Mouse (Mus musculus) ES-Bruce4 (cell line): ENCODE results near the gene Nusap1. TPM values are rescaled to one million over a fixed set of nuclear protein-coding genes. Genes with fewer than 3 reads are reported as not detected.

ENCODE experiments used
- H3K27ac ChIP-seq: 2 replicates; pipeline ENCODE4 v1.5.1; 2012; ENCODE audit warnings: low read length, inconsistent platforms; ENCODE audit not compliant: insufficient read depth
- H3K27me3 ChIP-seq: 2 replicates; pipeline ENCODE4 v1.6.1; 2012; ENCODE audit warnings: mild to moderate bottlenecking, low read length, inconsistent platforms; ENCODE audit not compliant: control insufficient read depth, poor library complexity, insufficient read depth, severe bottlenecking
- H3K36me3 ChIP-seq: 2 replicates; pipeline ENCODE4 v1.6.1; 2012; ENCODE audit warnings: inconsistent platforms, mild to moderate bottlenecking, low read length, moderate library complexity; ENCODE audit not compliant: control insufficient read depth, poor library complexity, insufficient read depth, severe bottlenecking
- H3K4me1 ChIP-seq: one replicate; pipeline ENCODE4 v1.8.1; 2011; ENCODE audit warnings: low read length; ENCODE audit not compliant: control insufficient read depth, insufficient read depth
- H3K4me3 ChIP-seq: 2 replicates; pipeline ENCODE4 v1.5.1; 2011; ENCODE audit warnings: low read depth, mild to moderate bottlenecking, low read length
- H3K9ac ChIP-seq: 2 replicates; pipeline ENCODE4 v1.6.1; 2012; ENCODE audit warnings: low read depth, mild to moderate bottlenecking, inconsistent platforms; ENCODE audit not compliant: poor library complexity, severe bottlenecking
- H3K9me3 ChIP-seq: replicated peaks from 2 replicates; pipeline ENCODE4 v1.6.1; 2012; ENCODE audit warnings: mild to moderate bottlenecking, low read length, inconsistent platforms; ENCODE audit not compliant: control insufficient read depth, poor library complexity, insufficient read depth, severe bottlenecking
- CTCF ChIP-seq: IDR thresholded peaks from one replicate; pipeline ENCODE4 v1.8.1; 2011; ENCODE audit warnings: low read depth, low read length
- EP300 ChIP-seq: IDR thresholded peaks from 2 replicates; pipeline ENCODE4 v1.6.1; 2011; ENCODE audit warnings: low read depth, low read length; ENCODE audit not compliant: insufficient read depth
- POLR2A ChIP-seq: IDR thresholded peaks from one replicate; pipeline ENCODE4 v1.8.1; 2011; ENCODE audit warnings: low read length; ENCODE audit not compliant: insufficient read depth
- polyA plus RNA-seq: library from polyadenylated mRNA; stranded (reverse); fragments of >200 nt; gene quantifications from 2 replicates; pipeline ENCODE4 v1.2.4, GENCODE M21; 2011; ENCODE audit warnings: low read depth; ENCODE audit not compliant: missing spikeins, insufficient read depth, insufficient read length

The Nusap1 gene
- polyA plus RNA-seq, 1 experiment = 189 TPM

DNA sequence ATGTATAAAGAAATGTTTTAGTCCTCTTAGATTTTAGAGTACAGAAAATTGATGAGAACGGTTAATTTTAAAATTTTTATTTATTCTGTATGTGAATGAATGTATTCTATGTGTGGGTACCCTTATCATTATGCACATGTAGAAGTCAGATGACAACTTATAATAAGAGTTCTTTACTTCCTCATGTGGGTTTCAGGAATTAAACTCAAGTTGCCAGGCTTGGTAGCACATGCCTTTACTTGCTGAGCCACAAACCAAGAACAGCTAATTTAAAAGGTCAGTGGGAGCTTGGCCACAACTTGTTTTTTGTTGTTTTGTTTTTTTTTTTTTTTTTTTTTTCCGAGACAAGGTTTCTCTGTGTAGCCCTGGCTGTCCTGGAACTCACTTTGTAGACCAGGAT is 76.7 kb downstream of the Nusap1 start:
- H3K36me3 ChIP-seq = peaks cover 2% of the 10 kb centered on the region; the same call in 1 of the 2 replicates

DNA sequence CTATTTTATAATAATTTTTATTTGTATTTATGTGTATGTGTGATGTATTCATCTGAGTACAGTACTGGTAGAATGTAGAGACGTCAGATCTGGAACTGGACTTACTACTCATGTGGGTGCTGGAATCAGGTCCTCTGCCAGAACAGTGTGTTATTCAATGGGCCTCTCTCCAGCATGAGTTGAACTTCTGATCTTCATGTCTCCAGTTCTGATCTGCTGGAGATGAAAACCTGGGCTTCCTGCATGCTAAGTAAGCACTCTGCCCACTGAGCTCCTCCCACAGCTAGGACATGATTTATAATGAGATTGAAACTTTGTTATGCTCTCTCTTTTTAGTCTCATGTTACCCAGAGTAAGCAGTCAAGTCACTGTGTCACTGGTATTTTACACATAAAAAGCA is 78.0 kb downstream of the Nusap1 start:
- no peaks in the 10 kb centered on the region for H3K9me3 ChIP-seq
- TF ChIP-seq POLR2A (no peak), EP300 (no peak), CTCF (no peak)
- no peak overlapping the region for H3K4me3 ChIP-seq
- H3K36me3 ChIP-seq = peaks cover 2% of the 10 kb centered on the region; the same call in 1 of the 2 replicates
- H3K27me3 ChIP-seq = no peaks in the 10 kb centered on the region
- H3K4me1 ChIP-seq = no peaks in the 10 kb centered on the region
- no peak overlapping the region for H3K27ac ChIP-seq
- no peak overlapping the region for H3K9ac ChIP-seq

More for the DNA sequence above, 76.7 kb downstream of the Nusap1 start:
- H3K27me3 ChIP-seq = no peaks in the 10 kb centered on the region
- H3K4me1 ChIP-seq = no peaks in the 10 kb centered on the region
- H3K9me3 ChIP-seq = no peaks in the 10 kb centered on the region
- TF ChIP-seq EP300 (no peak), POLR2A (no peak), CTCF (no peak)
- H3K27ac ChIP-seq = no peak overlapping the region
- H3K9ac ChIP-seq = no peak overlapping the region
- H3K4me3 ChIP-seq = no peak overlapping the region

DNA sequence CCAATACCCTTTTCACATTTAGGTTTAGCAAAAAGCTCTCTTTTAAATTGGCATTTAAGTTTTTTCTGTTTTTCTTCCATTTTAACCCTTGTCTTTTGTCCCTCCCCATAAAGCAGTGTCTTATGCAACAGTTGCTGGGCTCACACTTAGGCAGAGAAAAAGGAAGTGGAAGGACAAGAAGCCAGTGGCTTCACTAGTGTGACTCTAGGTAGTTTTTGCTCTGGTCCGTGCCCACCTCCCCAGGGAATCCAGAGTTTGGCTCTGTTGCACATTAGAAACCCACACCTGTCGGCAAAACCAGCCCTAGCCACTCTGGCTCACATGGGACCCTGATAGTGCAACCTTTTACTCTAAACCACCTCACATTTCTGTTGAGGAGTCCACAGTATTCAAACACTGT is 80.4 kb downstream of the Nusap1 start:
- no peaks in the 10 kb centered on the region for H3K4me1 ChIP-seq
- no peak overlapping the region for H3K9ac ChIP-seq
- no peak overlapping the region for H3K4me3 ChIP-seq
- H3K9me3 ChIP-seq = no peaks in the 10 kb centered on the region
- H3K27me3 ChIP-seq = no peaks in the 10 kb centered on the region
- no peak for TF ChIP-seq POLR2A
- TF ChIP-seq CTCF = no peak
- TF ChIP-seq EP300 = no peak
- peaks cover 4% of the 10 kb centered on the region; the same call in 1 of the 2 replicates for H3K36me3 ChIP-seq
- no peak overlapping the region for H3K27ac ChIP-seq

DNA sequence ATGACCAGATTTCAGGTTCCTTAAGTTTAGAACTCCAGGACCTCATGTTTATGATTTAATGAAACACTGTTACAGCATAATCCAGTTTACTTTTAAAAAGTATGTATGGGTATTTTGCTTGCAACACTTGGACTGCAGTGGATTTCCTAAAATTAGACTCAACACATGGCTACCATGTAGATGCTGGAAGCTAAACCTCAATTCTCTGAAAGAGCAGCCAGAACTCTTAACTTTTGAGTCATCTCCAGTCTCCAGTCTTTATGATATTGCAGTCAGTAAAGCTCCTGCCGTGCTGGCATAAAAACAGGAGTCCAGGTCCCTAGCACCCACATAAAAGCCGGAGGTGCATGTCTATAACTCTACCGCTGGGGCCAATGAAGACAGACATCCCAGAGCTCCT is 81.9 kb downstream of the Nusap1 start:
- Histone ChIP-seq H3K36me3 (peaks cover 4% of the 10 kb centered on the region; the same call in 1 of the 2 replicates), H3K9me3 (no peaks in the 10 kb centered on the region), H3K27me3 (no peaks in the 10 kb centered on the region), H3K4me1 (no peaks in the 10 kb centered on the region), H3K4me3 (no peak overlapping the region), H3K9ac (no peak overlapping the region), H3K27ac (no peak overlapping the region)
- TF ChIP-seq EP300 (no peak), CTCF (no peak), POLR2A (no peak)

Other genes with a start within 250 kb of the Nusap1 start
- gene Ino80, start 140.6 kb upstream of the Nusap1 start, polyA plus RNA-seq = 27.8 and 28.0 TPM in 2 replicates
- 1.8 and 2.4 TPM in 2 replicates for gene Exd1, start 70.7 kb upstream of the Nusap1 start, polyA plus RNA-seq
- 50.6 and 52.6 TPM in 2 replicates for gene Chp1, start 70.6 kb upstream of the Nusap1 start, polyA plus RNA-seq
- gene Oip5, start 171 bp downstream of the Nusap1 start, polyA plus RNA-seq = 45.3 and 53.0 TPM in 2 replicates
- gene Ndufaf1, start 44.5 kb downstream of the Nusap1 start, polyA plus RNA-seq = 56.0 and 59.3 TPM in 2 replicates
- 34.9 and 47.3 TPM in 2 replicates for gene Rtf1, start 56.8 kb downstream of the Nusap1 start, polyA plus RNA-seq
- 1.6 and 1.7 TPM in 2 replicates for gene Itpka, start 124.0 kb downstream of the Nusap1 start, polyA plus RNA-seq
- 1.1 and 1.6 TPM in 2 replicates for gene Ltk, start 142.1 kb downstream of the Nusap1 start, polyA plus RNA-seq
- gene Rpap1, start 169.2 kb downstream of the Nusap1 start, polyA plus RNA-seq = 42.6 and 43.3 TPM in 2 replicates
- 38.4 and 45.2 TPM in 2 replicates for gene Tyro3, start 179.4 kb downstream of the Nusap1 start, polyA plus RNA-seq